Mouse (Mus musculus): ENCODE results near the gene Faap20. TPM values are rescaled to one million over a fixed set of nuclear protein-coding genes. Genes with fewer than 3 reads are reported as not detected.

Gene Faap20
- polyA plus RNA-seq, 1 experiment from 2014 or later: 78.5 TPM

DNA sequence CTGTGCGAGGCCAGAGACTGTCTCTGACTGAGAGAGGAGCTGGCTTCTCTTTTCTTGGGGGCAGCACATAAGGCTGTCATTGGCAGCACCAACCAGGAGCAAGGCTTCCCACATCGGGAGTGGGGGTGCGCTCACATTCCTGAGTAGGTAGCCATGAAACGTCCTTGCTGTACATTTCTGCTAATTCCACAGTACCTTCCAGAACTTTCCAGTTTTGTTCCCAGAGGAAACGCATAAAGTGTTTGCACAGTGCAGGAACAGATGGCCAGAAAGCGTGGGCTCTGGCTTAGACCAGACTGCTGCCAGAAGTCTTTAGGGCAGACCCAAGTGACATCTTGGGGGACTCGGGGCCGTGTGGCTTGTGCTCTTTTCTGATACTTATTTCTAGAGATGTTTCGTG, 34.0 kb downstream of the Faap20 start:
- no peak for ATAC-seq (replicated peaks)
- Histone ChIP-seq H3K4me2 (no peak overlapping the region), H3K4me3 (no peak overlapping the region), H3K36me3 (replicated peaks) (0 out of 2 replicates have a peak, but pooled peaks cover 7% of the 10 kb centered on the region), H3K9ac (no peak overlapping the region), H3K4me1 (peaks cover 7% of the 10 kb centered on the region; the same call in 1 of the 2 replicates), H3K9me3 (no peaks in the 10 kb centered on the region), H3K27ac (0 out of 2 replicates have a peak overlapping the region, but pooled peaks have one; percentile 23), H3K27me3 (replicated peaks) (no peaks in the 10 kb centered on the region)
- WGBS: 77% methylated on average over 9 of the region's 9 CpGs

DNA sequence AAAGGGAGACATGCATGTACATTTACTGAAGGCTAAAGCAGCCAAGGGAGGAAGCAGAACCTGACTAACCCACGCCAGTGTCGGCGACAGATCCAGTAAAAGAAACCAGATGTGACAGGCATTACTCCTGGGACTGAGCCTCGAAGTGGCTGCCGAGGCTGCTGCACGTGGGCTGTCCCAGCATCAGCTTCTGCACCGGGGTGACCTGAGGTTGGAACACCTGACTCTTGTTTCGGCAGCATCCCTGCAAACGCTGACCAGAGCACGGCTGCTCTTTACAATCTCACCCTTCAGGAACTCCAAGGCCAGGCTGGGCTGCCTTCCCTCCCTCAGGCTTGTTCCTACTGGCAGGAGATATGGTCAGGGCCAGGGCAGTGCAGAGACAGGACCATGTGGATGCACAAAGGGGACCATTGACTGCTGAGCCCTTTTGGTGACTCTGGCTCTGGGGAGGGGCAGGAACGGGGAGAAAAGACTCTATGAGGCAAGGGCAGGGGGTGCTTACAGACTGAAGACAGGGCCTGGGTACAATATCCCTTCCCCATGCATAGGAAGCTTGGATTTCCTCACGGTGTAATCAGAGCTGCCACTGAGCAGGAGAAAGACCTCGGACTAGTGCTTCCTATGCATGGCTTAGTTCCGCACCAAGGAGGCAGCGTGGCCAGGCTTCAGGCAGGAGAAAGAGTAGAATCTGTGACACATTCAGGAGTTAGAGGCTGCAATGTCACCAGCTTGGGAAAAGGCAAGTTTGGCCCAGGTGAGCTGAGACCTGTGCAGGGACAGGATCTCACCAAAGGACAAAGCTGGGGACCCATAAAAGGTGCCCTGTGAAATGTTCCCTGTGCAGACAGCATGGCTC, 35.1 kb downstream of the Faap20 start:
- 66% methylated on average over 15 of the region's 15 CpGs for WGBS
- ATAC-seq (replicated peaks): no peak

GRCm38 (mm10) chr4:155286090-155286489, 36.5 kb downstream of the Faap20 start:
- Histone ChIP-seq H3K4me1 (peaks cover 7% of the 10 kb centered on the region; the same call in 1 of the 2 replicates), H3K27me3 (replicated peaks) (no peaks in the 10 kb centered on the region), H3K4me3 (no peak overlapping the region), H3K9me3 (no peaks in the 10 kb centered on the region), H3K36me3 (replicated peaks) (peaks cover 10% of the 10 kb centered on the region; the same call in 1 of the 2 replicates), H3K4me2 (no peak overlapping the region), H3K27ac (no peak overlapping the region), H3K9ac (no peak overlapping the region)
- 88% methylated on average over 4 of the region's 4 CpGs for WGBS
- ATAC-seq (replicated peaks): no peak

More for the DNA sequence above, 35.1 kb downstream of the Faap20 start:
- H3K36me3 ChIP-seq (replicated peaks): peaks cover 11% of the 10 kb centered on the region; the same call in 1 of the 2 replicates
- no peaks in the 10 kb centered on the region for H3K9me3 ChIP-seq
- no peak overlapping the region for H3K4me3 ChIP-seq
- H3K4me2 ChIP-seq: no peak overlapping the region
- H3K4me1 ChIP-seq: peaks cover 7% of the 10 kb centered on the region; the same call in 1 of the 2 replicates
- H3K27me3 ChIP-seq (replicated peaks): no peaks in the 10 kb centered on the region
- H3K27ac ChIP-seq: no peak overlapping the region
- no peak overlapping the region for H3K9ac ChIP-seq

DNA sequence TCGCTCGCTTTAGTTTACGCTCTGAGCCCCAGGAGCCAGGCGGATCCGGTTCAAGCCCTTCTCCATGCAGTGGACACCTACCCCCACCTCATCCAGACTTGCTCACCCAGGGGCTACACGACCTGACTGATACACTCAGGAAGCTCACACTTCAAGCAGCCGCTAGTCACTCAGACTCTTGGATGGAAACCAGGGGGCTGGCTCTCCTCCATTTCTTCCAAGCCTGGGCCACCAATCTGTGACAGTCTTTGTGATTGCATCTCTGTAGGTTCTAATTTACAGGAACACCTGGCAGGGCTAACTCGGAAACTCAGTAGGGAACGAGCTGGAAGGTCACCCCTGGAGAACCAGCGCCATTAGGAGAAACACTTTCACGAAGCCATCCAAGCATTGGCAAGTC, 38.1 kb downstream of the Faap20 start:
- Histone ChIP-seq H3K4me3 (no peak overlapping the region), H3K4me2 (no peak overlapping the region), H3K36me3 (replicated peaks) (peaks cover 10% of the 10 kb centered on the region; the same call in 1 of the 2 replicates), H3K9ac (no peak overlapping the region), H3K4me1 (no peaks in the 10 kb centered on the region; the same call in 1 of the 2 replicates), H3K9me3 (no peaks in the 10 kb centered on the region), H3K27ac (no peak overlapping the region), H3K27me3 (replicated peaks) (no peaks in the 10 kb centered on the region)
- ATAC-seq (replicated peaks): no peak
- 89% methylated on average over 11 of the region's 11 CpGs for WGBS

DNA sequence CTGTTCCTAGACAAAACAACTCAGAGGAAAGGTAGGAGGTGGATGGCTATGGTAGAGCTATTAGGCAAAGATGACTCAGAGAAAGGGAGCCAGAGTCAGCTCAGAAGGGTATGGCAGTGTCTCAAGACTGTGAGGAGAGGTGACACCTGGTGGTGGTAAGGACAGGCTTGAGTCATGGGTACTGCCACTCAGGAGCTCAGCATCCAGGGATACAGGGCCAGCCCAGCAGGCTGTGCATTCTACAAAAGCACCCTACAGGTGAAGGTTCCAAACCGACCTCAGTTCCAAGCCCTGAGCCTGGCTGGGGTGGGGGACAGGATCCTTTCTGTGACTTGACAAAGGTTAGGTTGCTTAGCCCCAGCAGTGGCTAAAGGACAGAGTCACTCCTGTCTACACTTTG, 39.0 kb downstream of the Faap20 start:
- WGBS: 64% methylated on average over 1 of the region's 1 CpGs
- Histone ChIP-seq H3K9me3 (no peaks in the 10 kb centered on the region), H3K36me3 (replicated peaks) (peaks cover 14% of the 10 kb centered on the region; the same call in 1 of the 2 replicates), H3K9ac (no peak overlapping the region), H3K27me3 (replicated peaks) (no peaks in the 10 kb centered on the region), H3K4me2 (no peak overlapping the region), H3K4me3 (no peak overlapping the region), H3K27ac (no peak overlapping the region), H3K4me1 (no peaks in the 10 kb centered on the region)
- no peak for ATAC-seq (replicated peaks)

- Histone ChIP-seq H3K9me3 (no peaks in the 10 kb centered on the region), H3K4me1 (no peaks in the 10 kb centered on the region), H3K36me3 (replicated peaks) (peaks cover 14% of the 10 kb centered on the region; the same call in 1 of the 2 replicates), H3K4me2 (no peak overlapping the region), H3K27me3 (replicated peaks) (no peaks in the 10 kb centered on the region), H3K4me3 (no peak overlapping the region), H3K9ac (no peak overlapping the region), H3K27ac (no peak overlapping the region)
- WGBS: 92% methylated on average over 7 of the region's 7 CpGs
- ATAC-seq (replicated peaks): no peak
These were observed 40.4 kb downstream of the Faap20 start for GRCm38 (mm10) chr4:155290045-155290444.

DNA sequence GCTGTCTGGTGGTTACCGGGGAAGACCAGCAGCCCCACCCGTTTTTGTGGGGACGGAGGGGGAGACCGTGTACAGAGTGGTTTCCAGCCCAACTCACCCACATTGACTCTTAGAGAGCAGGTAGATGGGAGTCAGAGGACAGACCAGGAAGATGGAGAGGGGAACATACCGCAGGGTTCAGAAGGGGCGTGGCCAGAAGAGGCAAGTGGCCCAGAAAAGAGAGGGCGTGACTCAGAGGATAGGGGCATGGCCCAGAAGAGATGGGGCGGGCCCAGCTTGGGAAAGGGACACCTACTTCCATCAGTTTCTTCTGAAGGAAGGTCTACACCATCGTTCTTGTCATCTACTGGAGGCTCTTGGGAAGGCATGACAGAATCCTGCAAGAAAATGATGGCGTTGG, 43.3 kb downstream of the Faap20 start:
- Histone ChIP-seq H3K4me2 (no peak overlapping the region), H3K36me3 (replicated peaks) (peaks cover 11% of the 10 kb centered on the region; the same call in 1 of the 2 replicates), H3K4me1 (no peaks in the 10 kb centered on the region), H3K27me3 (replicated peaks) (no peaks in the 10 kb centered on the region), H3K9me3 (no peaks in the 10 kb centered on the region), H3K4me3 (no peak overlapping the region), H3K9ac (no peak overlapping the region), H3K27ac (no peak overlapping the region)
- WGBS: 89% methylated on average over 10 of the region's 10 CpGs
- ATAC-seq (replicated peaks): no peak

- WGBS: 91% methylated on average over 14 of the region's 14 CpGs
- Histone ChIP-seq H3K9me3 (no peaks in the 10 kb centered on the region), H3K36me3 (replicated peaks) (0 out of 2 replicates have a peak, but pooled peaks cover 4% of the 10 kb centered on the region), H3K4me2 (no peak overlapping the region), H3K27me3 (replicated peaks) (no peaks in the 10 kb centered on the region), H3K4me1 (no peaks in the 10 kb centered on the region), H3K4me3 (no peak overlapping the region), H3K9ac (no peak overlapping the region), H3K27ac (no peak overlapping the region)
- no peak for ATAC-seq (replicated peaks)
These were observed 44.8 kb downstream of the Faap20 start for GRCm38 (mm10) chr4:155294381-155294780.

- ATAC-seq (replicated peaks): no peak
- Histone ChIP-seq H3K9ac (no peak overlapping the region), H3K4me1 (no peaks in the 10 kb centered on the region), H3K27me3 (replicated peaks) (no peaks in the 10 kb centered on the region), H3K27ac (no peak overlapping the region), H3K9me3 (no peaks in the 10 kb centered on the region), H3K36me3 (replicated peaks) (0 out of 2 replicates have a peak, but pooled peaks cover 4% of the 10 kb centered on the region), H3K4me2 (no peak overlapping the region), H3K4me3 (no peak overlapping the region)
- WGBS: 81% methylated on average over 10 of the region's 10 CpGs
These were observed 45.5 kb downstream of the Faap20 start for GRCm38 (mm10) chr4:155295026-155295590.

DNA sequence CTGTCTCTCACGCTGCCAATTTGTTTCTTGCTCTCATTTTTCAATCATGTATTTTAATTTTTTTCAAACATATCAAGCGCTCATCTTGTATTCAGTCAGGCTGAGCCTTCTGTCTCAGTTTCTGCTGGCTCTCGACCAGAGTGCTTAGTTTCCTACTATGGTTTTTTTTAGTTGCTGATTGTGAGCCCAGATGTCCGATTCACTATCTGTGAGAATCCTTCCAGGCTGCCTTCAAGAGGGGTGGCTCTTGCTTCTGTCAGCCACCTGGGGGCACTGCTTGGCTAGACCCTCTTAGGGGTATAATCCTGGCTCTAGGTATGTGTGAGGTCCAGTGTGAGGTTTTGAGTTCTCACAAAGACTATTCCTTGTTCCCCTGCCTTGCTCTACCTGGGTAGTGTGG, 46.4 kb downstream of the Faap20 start:
- H3K4me1 ChIP-seq: no peaks in the 10 kb centered on the region
- H3K9me3 ChIP-seq: no peaks in the 10 kb centered on the region
- no peak overlapping the region for H3K27ac ChIP-seq
- H3K9ac ChIP-seq: no peak overlapping the region
- WGBS: 73% methylated on average over 4 of the region's 4 CpGs
- H3K4me3 ChIP-seq: no peak overlapping the region
- H3K4me2 ChIP-seq: no peak overlapping the region
- H3K27me3 ChIP-seq (replicated peaks): no peaks in the 10 kb centered on the region
- no peak for ATAC-seq (replicated peaks)
- 0 out of 2 replicates have a peak, but pooled peaks cover 4% of the 10 kb centered on the region for H3K36me3 ChIP-seq (replicated peaks)

- no peak overlapping the region for H3K9ac ChIP-seq
- 56% methylated on average over 2 of the region's 2 CpGs for WGBS
- H3K27ac ChIP-seq: no peak overlapping the region
- H3K4me3 ChIP-seq: no peak overlapping the region
- no peaks in the 10 kb centered on the region for H3K9me3 ChIP-seq
- no peak for ATAC-seq (replicated peaks)
- no peaks in the 10 kb centered on the region for H3K27me3 ChIP-seq (replicated peaks)
- peaks cover 3% of the 10 kb centered on the region; the same call in 1 of the 2 replicates for H3K4me1 ChIP-seq
- H3K36me3 ChIP-seq (replicated peaks): 0 out of 2 replicates have a peak, but pooled peaks cover 4% of the 10 kb centered on the region
- H3K4me2 ChIP-seq: no peak overlapping the region
These were observed 47.5 kb downstream of the Faap20 start for GRCm38 (mm10) chr4:155297057-155297456.

DNA sequence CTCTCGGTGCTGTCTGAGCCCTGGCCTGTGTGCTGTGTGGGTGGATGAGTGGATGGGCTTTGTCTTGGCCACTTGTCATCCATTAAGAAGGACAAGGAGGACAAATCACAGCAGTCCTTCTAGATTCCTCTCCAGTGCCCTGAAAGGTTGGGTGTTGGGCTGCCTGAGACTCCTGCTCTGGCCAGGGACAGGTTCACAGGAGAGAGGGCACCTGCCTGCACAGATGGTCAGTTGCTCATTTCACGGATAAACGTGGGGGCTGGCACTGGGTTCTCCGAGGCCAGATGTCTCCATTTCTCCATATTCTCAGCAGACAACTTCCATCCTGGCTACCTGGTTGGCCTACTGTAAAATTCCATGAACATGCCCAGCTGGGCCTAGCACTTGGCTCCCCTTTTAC, 49.2 kb downstream of the Faap20 start:
- H3K36me3 ChIP-seq (replicated peaks): no peaks in the 10 kb centered on the region
- no peak for ATAC-seq (replicated peaks)
- H3K9me3 ChIP-seq: no peaks in the 10 kb centered on the region
- no peaks in the 10 kb centered on the region for H3K27me3 ChIP-seq (replicated peaks)
- H3K9ac ChIP-seq: no peak overlapping the region
- no peak overlapping the region for H3K4me3 ChIP-seq
- WGBS: 86% methylated on average over 4 of the region's 4 CpGs
- no peak overlapping the region for H3K4me2 ChIP-seq
- H3K4me1 ChIP-seq: peaks cover 6% of the 10 kb centered on the region
- H3K27ac ChIP-seq: no peak overlapping the region
